Mouse (Mus musculus) right cerebral cortex, postnatal 36 days (tissue): Measurements from ENCODE around the gene Defb28.

Experiments
- DNase-seq, 2 experiments: peaks; one replicate each; pipeline ENCODE4 v3.0.0; 2022; ENCODE audit warnings: low spot score in 2 of 2, mixed read lengths in 1 of 2

Gene Defb28

GRCm38 (mm10) chr2:152569038-152569437 lies 51.0 kb downstream of the Defb28 start, which contains the start of gene Gm17416:
Gene Gm17416, plus strand, starts transcription at chr2:152569338.
- no peak for DNase-seq

DNA sequence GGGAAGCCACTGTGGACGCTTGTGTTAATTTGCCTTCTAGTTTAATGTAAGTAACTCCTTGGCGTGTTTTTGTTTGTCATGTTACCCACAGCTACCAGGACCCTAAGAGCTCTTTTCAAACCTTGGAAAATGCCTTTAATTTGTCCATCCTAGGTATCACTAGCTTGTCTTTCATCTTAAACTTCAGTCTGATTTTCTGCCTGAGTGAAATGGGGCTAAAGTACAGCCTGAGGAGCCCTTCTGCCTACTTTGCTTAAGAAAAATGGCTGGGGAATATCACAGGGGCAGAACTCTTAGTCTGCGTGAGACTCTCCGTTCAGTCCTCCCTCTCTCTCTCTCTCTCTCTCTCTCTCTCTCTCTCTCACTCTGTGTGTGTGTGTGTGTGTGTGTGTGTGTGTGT lies 51.8 kb downstream of the Defb28 start:
- DNase-seq: no peak

DNA sequence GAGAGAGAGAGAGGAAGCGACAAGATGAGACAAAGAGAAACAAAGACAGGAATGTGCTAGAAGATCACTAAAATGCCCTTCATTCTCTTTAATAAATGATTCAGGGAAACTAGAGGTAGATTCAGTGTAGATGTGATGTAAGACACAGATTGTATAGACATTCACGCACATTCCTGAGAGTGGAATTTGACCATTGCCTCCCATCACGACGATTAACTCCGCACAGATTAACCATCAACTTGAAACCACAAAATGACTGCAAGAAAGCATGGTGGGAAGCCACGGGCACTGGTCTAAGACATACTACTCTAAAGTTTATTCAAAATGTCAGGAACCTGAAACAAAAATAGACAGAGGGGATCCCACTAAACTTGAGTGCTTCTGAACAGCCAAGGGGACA lies 52.3 kb downstream of the Defb28 start:
- DNase-seq: no peak
